Mouse (Mus musculus): ENCODE measurements around the gene Iba57. TPM values are rescaled to one million over a fixed set of nuclear protein-coding genes. Genes with fewer than 3 reads are reported as not detected.

Iba57 gene
- polyA plus RNA-seq, 1 experiment from 2014 or later = 4.4 TPM

Other genes starting within 250 kb of the Iba57 start
- 0.11 TPM in 1 of 2 replicates, not detected in the other for gene Btnl10, start 245.8 kb downstream of the Iba57 start, polyA plus RNA-seq (2015; fragmentation: Nextera tagmentation; extraction: Ambion mirVana)
- gene Rnf187, start 224.8 kb downstream of the Iba57 start, polyA plus RNA-seq (2015; fragmentation: Nextera tagmentation; extraction: Ambion mirVana) = 245 and 261 TPM in 2 replicates
- gene Hist3h2ba, start 214.8 kb downstream of the Iba57 start, polyA plus RNA-seq (2015; fragmentation: Nextera tagmentation; extraction: Ambion mirVana) = 35.8 and 40.7 TPM in 2 replicates
- gene Hist3h2a, start 209.1 kb downstream of the Iba57 start, polyA plus RNA-seq (2015; fragmentation: Nextera tagmentation; extraction: Ambion mirVana) = 29.6 and 29.9 TPM in 2 replicates
- 0.87 and 1.7 TPM in 2 replicates for gene Trim17, start 209.1 kb downstream of the Iba57 start, polyA plus RNA-seq (2015; fragmentation: Nextera tagmentation; extraction: Ambion mirVana)
- 23.8 and 24.0 TPM in 2 replicates for gene Trim11, start 185.6 kb downstream of the Iba57 start, polyA plus RNA-seq (2015; fragmentation: Nextera tagmentation; extraction: Ambion mirVana)
- gene Obscn, start 27.3 kb downstream of the Iba57 start, polyA plus RNA-seq (2015; fragmentation: Nextera tagmentation; extraction: Ambion mirVana) = 1.5 and 1.7 TPM in 2 replicates
- 0.25 and 0.47 TPM in 2 replicates for gene Gjc2, start 19.5 kb upstream of the Iba57 start, polyA plus RNA-seq (2015; fragmentation: Nextera tagmentation; extraction: Ambion mirVana)
- 136 and 138 TPM in 2 replicates for gene Guk1, start 28.5 kb upstream of the Iba57 start, polyA plus RNA-seq (2015; fragmentation: Nextera tagmentation; extraction: Ambion mirVana)
- 90.5 and 91.5 TPM in 2 replicates for gene Mrpl55, start 38.7 kb upstream of the Iba57 start, polyA plus RNA-seq (2015; fragmentation: Nextera tagmentation; extraction: Ambion mirVana)
- 34.1 and 37.4 TPM in 2 replicates for gene 2310033P09Rik, start 44.6 kb upstream of the Iba57 start, polyA plus RNA-seq (2015; fragmentation: Nextera tagmentation; extraction: Ambion mirVana)
- 702 and 716 TPM in 2 replicates for gene Arf1, start 64.5 kb upstream of the Iba57 start, polyA plus RNA-seq (2015; fragmentation: Nextera tagmentation; extraction: Ambion mirVana)
- 2.6 and 3.1 TPM in 2 replicates for gene Wnt3a, start 127.0 kb upstream of the Iba57 start, polyA plus RNA-seq (2015; fragmentation: Nextera tagmentation; extraction: Ambion mirVana)
- gene Wnt9a, start 143.2 kb upstream of the Iba57 start, polyA plus RNA-seq (2015; fragmentation: Nextera tagmentation; extraction: Ambion mirVana) = 8.1 and 8.9 TPM in 2 replicates
- gene Prss38, start 211.9 kb upstream of the Iba57 start, polyA plus RNA-seq (2015; fragmentation: Nextera tagmentation; extraction: Ambion mirVana) = 0.11 TPM in 1 of 2 replicates, not detected in the other

All from limb, embryonic 13.5 days (tissue).